Mouse (Mus musculus): ENCODE measurements around the gene Mcpt8. TPM values are rescaled to one million over a fixed set of nuclear protein-coding genes. Genes with fewer than 3 reads are reported as not detected.
"Not testable (repeated sequence)": the region's sequence is repeated elsewhere in the genome, so short reads cannot be mapped to it uniquely, and the experiment has no call there.

The Mcpt8 gene
- not detected for total RNA-seq (2021)
- long read RNA-seq, experiment 1, result 0 reads
- long read RNA-seq, experiment 2, result 0 reads

- no peak for DNase-seq (ENCODE audit: low spot score)
Measured at GRCm38 (mm10) chr14:56085167-56085566, at the start of gene Mcpt8. Gene Mcpt8, minus strand, starts transcription at chr14:56085273.

GRCm38 (mm10) chr14:56133675-56134074, 48.6 kb upstream of the Mcpt8 start:
- not testable (repeated sequence) for DNase-seq (ENCODE audit: low spot score)

- DNase-seq (ENCODE audit: low spot score), result not testable (repeated sequence)
Measured at GRCm38 (mm10) chr14:56132508-56132907, 47.4 kb upstream of the Mcpt8 start, which contains the start of gene Gzmd. Gene Gzmd, minus strand, starts transcription at chr14:56132608.

GRCm38 (mm10) chr14:56128341-56128740, 43.3 kb upstream of the Mcpt8 start:
- DNase-seq (ENCODE audit: low spot score), result no peak

GRCm38 (mm10) chr14:56123516-56123915, 38.4 kb upstream of the Mcpt8 start:
- DNase-seq (ENCODE audit: low spot score), result no peak

GRCm38 (mm10) chr14:56120525-56120924, 35.5 kb upstream of the Mcpt8 start, which contains the start of gene Gzme:
Gene Gzme, minus strand, starts transcription at chr14:56120625.
- DNase-seq (ENCODE audit: low spot score), result no peak

GRCm38 (mm10) chr14:56115531-56116310, 30.6 kb upstream of the Mcpt8 start:
- DNase-seq (ENCODE audit: low spot score), result not testable (repeated sequence)

- DNase-seq (ENCODE audit: low spot score), result no peak
Measured at GRCm38 (mm10) chr14:56105447-56106180, 20.5 kb upstream of the Mcpt8 start.

- no peak for DNase-seq (ENCODE audit: low spot score)
Measured at GRCm38 (mm10) chr14:56105016-56105415, 19.9 kb upstream of the Mcpt8 start.

GRCm38 (mm10) chr14:56103452-56103851, 18.4 kb upstream of the Mcpt8 start:
- no peak for DNase-seq (ENCODE audit: low spot score)

- no peak for DNase-seq (ENCODE audit: low spot score)
Measured at GRCm38 (mm10) chr14:56102386-56102785, 17.3 kb upstream of the Mcpt8 start, which contains the start of gene Ctsg. Gene Ctsg, minus strand, starts transcription at chr14:56102574.

- DNase-seq (ENCODE audit: low spot score), result no peak
Measured at GRCm38 (mm10) chr14:56098940-56099339, 13.9 kb upstream of the Mcpt8 start.

- no peak for DNase-seq (ENCODE audit: low spot score)
Measured at GRCm38 (mm10) chr14:56097597-56097996, 12.5 kb upstream of the Mcpt8 start.

GRCm38 (mm10) chr14:56093353-56093752, 8.3 kb upstream of the Mcpt8 start:
- DNase-seq (ENCODE audit: low spot score), result no peak

- DNase-seq (ENCODE audit: low spot score), result no peak
Measured at GRCm38 (mm10) chr14:56086711-56087110, 1.6 kb upstream of the Mcpt8 start.

GRCm38 (mm10) chr14:56082016-56082415, 3.1 kb downstream of the Mcpt8 start:
- no peak for DNase-seq (ENCODE audit: low spot score)

GRCm38 (mm10) chr14:56062213-56062612, 22.9 kb downstream of the Mcpt8 start, which contains the start of gene Mcpt4:
Gene Mcpt4, minus strand, starts transcription at chr14:56062313.
- not testable (repeated sequence) for DNase-seq (ENCODE audit: low spot score)

GRCm38 (mm10) chr14:56057722-56058121, 27.4 kb downstream of the Mcpt8 start:
- no peak for DNase-seq (ENCODE audit: low spot score)

- DNase-seq (ENCODE audit: low spot score), result no peak
Measured at GRCm38 (mm10) chr14:56055408-56055807, 29.7 kb downstream of the Mcpt8 start.

GRCm38 (mm10) chr14:56041792-56042191, 43.3 kb downstream of the Mcpt8 start, which contains the start of gene Mcpt2:
Gene Mcpt2, plus strand, starts transcription at chr14:56042041.
- DNase-seq (ENCODE audit: low spot score), result not testable (repeated sequence)

GRCm38 (mm10) chr14:56034433-56034832, 50.6 kb downstream of the Mcpt8 start:
- no peak for DNase-seq (ENCODE audit: low spot score)

All from gastrocnemius, adult 18-20 months (tissue).